Mouse (Mus musculus) thymus, postnatal 0 days (tissue): Measurements from ENCODE around the gene Gm44805. TPM values are rescaled to one million over a fixed set of nuclear protein-coding genes. Genes with fewer than 3 reads are reported as not detected.

Experiments used
- DNase-seq: peaks from one replicate; pipeline ENCODE4 v3.0.0-alpha.2; 2015; ENCODE audit warnings: low spot score
- polyA plus RNA-seq: library from polyadenylated mRNA; unstranded; fragments of >200 nt; fragmentation: Nextera tagmentation; extraction: Ambion mirVana; gene quantifications from 2 replicates; pipeline ENCODE4 v1.2.1, GENCODE M21; 2015

Gene Gm44805
- polyA plus RNA-seq: 0.59 TPM in 1 of 2 replicates, not detected in the other

GRCm38 (mm10) chr7:19681202-19681694 lies at the start of gene Gm44805, which contains the start of gene Apoc4:
Gene Gm44805, minus strand, starts transcription at chr7:19681423.
Gene Apoc4, minus strand, starts transcription at chr7:19681479.
- no peak for DNase-seq

DNA sequence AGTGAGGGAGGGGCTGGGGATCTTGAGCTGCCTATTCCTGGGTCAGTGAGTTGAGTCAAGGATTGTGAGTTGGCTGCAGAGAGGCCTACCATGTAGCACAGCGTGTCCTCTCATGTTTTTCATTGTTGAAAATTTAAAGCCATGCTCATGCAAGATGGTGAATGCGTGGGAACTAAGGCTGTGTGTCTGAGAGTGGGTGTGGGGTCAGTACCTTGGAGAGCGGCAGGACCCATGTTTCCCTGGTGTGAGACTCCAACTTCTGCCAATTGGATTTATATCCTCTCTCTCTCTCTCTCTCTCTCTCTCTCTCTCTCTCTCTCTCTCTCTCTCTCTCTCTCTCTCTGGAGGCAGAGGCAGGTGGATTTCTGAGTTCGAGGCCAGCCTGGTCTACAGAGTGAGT lies 45.3 kb upstream of the Gm44805 start:
- no peak for DNase-seq

- no peak for DNase-seq
Observed at GRCm38 (mm10) chr7:19724167-19724566, 42.9 kb upstream of the Gm44805 start.

GRCm38 (mm10) chr7:19722754-19723195 lies 41.6 kb upstream of the Gm44805 start:
- no peak for DNase-seq

DNA sequence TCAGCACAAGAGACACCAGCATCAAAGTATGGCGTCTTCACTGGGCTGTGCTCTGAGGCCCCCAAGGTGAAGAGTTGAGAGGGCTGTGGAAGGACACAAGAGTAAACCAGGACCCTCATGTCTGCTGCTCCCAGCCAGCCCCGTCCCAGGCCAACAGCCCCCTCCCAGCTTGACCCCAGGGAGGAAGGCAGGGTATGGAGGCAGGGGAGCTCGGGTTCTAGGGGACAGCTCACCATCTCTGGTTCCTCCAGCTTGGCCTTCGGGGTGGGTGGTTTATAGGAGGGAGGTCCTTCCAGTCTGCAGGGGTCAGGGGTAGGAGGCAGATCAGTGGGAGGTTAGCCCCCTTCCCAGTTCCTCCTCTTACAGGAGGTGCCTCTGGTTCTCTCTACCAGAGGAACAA lies 38.0 kb upstream of the Gm44805 start:
- DNase-seq: no peak

- DNase-seq: no peak
Observed at GRCm38 (mm10) chr7:19718297-19718952, 37.2 kb upstream of the Gm44805 start.

GRCm38 (mm10) chr7:19717346-19717745 lies 36.1 kb upstream of the Gm44805 start:
- no peak for DNase-seq

GRCm38 (mm10) chr7:19716822-19717221 lies 35.6 kb upstream of the Gm44805 start:
- DNase-seq: no peak

- DNase-seq: no peak
Observed at GRCm38 (mm10) chr7:19716055-19716682, 34.9 kb upstream of the Gm44805 start.

GRCm38 (mm10) chr7:19715239-19716054 lies 34.2 kb upstream of the Gm44805 start, which contains the start of gene Tomm40:
Gene Tomm40, minus strand, starts transcription at chr7:19715438.
- DNase-seq: peak; percentile 100

DNA sequence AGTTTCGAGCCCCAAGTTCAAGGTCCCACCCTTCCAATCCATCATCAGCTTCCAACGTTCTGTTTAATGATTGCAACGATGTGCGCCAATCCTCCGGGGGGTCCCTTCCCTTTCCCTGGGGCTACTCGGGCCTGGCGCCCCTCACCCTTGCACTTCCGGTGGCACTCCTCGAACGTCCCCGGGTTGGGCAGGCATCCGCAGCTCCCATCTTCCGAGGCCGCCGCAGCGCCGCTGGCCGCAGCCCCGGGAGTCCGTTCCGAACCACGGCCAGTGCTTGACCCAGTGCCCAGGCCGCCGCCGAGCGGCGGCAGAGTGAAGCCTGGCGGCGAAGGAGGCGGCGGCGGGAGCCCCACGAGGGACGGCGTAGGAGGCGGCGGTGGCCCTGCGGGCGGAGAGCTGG lies 33.6 kb upstream of the Gm44805 start:
- no peak for DNase-seq

GRCm38 (mm10) chr7:19713598-19713997 lies 32.4 kb upstream of the Gm44805 start:
- DNase-seq: no peak

GRCm38 (mm10) chr7:19713196-19713595 lies 32.0 kb upstream of the Gm44805 start:
- peak; percentile 45 for DNase-seq

GRCm38 (mm10) chr7:19712414-19712813 lies 31.2 kb upstream of the Gm44805 start:
- DNase-seq: peak; percentile 27

DNA sequence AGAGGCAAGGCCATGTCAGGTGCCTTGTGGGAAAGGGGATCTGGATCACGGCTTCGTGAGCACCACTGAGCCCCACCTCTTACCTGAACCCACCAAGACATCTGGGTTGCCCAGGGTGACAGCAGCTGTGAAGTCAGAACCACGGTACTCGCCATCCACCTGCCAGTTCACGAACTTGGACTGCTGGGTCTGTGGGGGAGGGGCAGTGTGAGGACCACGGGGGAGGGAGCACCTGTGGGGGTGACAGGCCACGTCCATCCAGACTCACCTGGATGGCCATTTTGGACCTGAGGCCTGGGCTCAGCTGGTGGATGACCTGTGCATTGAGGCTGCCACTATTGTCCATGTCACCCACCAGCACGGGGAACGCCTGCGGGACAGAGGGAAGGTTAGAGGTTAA lies 29.4 kb upstream of the Gm44805 start:
- DNase-seq: no peak

DNA sequence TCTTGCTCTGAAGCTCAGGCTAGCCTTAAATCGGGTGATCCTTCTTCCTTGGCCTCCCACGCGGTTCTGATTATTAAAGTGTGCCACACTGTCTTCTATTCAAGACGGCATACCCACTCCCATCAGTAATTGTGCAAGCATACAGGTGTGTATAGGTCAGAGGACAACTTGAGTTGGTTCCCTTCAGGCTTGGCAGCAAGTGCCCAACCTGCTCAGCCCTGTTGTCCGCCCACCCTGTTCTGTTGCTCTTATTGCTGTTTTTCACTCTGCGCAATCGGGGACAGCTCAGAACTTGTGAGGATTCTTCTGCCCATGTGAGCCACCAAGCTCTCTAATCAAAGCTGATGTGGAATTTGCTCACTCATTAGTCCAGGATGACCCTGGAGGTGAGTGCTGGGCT lies 24.0 kb upstream of the Gm44805 start:
- DNase-seq: no peak

GRCm38 (mm10) chr7:19704475-19704874 lies 23.3 kb upstream of the Gm44805 start:
- no peak for DNase-seq

DNA sequence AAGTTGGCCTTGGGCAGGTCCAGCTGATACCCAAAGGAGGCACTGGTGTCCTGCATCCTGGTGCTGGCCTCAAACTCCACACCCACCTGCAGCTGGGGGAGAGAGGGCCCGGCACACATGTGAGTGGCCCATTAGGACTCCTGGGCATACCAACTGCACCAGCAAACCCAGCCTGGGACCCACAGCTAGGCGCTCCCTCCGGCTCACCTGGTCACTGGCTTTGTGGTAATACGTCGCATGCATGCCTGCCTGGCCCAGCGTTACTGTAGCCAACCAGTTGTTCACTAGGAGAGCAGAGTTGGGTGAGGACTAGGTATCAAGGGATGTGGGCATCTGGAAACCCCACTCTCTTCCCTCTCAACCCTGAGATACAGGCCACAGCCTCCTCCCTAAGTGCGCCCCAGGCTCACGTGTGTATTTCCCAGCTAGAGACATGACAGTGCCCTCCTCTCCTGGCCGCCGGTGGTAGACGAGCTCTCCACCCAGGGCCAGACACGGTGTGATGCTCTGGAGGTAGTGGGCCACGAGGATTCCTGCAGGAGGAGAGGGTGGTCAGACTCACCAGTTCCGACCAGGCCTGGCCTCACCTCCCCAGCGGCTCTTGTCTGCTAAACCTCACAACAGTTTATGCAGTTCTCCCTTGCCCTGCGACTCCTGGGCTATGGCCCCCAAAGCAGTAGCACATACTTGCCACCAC lies 21.8 kb upstream of the Gm44805 start:
- DNase-seq: no peak

DNA sequence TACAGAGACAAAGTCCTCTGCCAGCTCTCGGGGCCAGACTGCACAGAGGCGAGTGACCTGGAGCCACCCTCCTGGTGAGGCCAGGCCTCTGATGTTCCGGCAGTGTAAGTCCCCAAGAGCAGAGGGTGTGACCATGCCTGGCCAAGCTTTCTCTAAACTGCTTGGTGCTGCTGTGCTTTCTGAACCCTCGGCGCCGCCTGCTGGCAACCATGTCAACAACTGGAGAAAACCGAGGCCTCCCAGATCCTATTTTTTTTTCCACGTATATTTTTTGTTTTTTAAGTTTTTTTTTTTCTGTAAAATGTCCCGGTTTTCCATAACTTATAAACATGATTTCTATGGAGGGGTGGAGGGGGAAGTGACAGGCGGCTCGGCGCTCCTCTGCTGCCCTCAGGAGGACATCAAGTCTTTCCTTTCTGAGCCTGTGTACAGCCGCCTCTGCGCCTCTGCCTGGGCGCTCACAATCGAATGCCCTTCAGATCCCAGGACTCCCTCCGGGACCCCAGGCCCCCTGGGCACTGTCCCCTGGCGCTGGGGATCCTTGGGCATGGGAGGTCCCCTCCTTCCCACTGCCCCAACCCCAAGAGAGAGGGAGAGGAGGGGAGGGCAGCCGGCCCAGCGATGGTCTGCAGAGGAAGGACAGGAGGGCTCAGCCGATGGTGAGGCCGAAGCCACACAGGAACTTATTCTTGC lies 20.0 kb upstream of the Gm44805 start:
- peak; percentile 67 for DNase-seq

DNA sequence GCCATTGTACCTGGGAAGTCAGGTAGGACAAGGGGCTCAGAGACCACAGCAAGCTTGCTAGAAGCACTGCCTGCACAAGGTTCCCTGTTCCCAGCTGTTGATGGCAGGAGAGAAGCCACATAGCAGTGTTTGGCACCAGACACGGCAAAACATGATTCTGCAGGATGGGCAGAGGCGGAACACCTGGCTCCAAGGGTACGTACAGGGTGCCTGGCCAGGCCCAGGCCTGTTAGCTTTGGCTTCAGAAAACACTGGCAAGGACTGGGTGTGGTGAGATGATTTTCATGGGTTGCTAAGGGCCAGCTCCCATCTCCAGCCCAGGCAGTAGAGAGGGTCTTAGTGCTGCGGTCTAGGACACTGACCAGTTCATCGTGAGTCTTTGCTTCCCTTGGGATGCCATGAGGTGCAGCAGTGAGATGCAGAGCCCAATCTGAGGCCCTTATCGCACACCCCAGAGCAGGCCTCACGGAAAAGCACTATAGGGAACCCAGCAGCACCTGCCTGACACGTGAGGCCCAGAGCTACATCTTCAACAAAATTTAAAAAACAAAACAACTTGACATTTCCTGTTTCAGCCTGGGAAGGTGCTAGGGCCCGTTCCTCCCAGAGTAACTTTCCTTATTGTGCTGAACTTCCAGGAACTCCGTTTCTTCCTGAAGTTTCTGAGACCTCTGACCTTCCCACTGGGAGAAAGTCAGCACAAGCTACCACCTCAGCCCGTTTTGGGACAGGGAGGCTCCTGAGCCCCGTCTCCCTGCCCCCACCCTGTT lies 19.3 kb upstream of the Gm44805 start:
- peak; percentile 66 for DNase-seq
